Mouse (Mus musculus) stomach, embryonic 14.5 days (tissue): ENCODE results near the gene Pcnx2. TPM values are rescaled to one million over a fixed set of nuclear protein-coding genes. Genes with fewer than 3 reads are reported as not detected.

Experiments
- ATAC-seq: fragments of 200-750 bp; cut with Nextera tagmentation; 2 replicates; pipeline ENCODE4 v1.8.0; 2017; ENCODE audit warnings: low read depth, moderate TSS enrichment; ENCODE audit not compliant: insufficient number of reproducible peaks, insufficient read depth, low FRiP score
- H3K27ac ChIP-seq: fragments of 300-500 bp; sonication (generic); 2 replicates; pipeline ENCODE4 v1.5.1; 2014; ENCODE audit warnings: mild to moderate bottlenecking, low read length, moderate library complexity, mixed read lengths
- H3K27me3 ChIP-seq: fragments of 300-500 bp; sonication (generic); 2 replicates; pipeline ENCODE4 v1.6.1; 2014; ENCODE audit warnings: low read length, control low read depth, mixed read lengths; ENCODE audit not compliant: control insufficient read depth, insufficient read depth
- H3K36me3 ChIP-seq: fragments of 300-500 bp; sonication (generic); 2 replicates; pipeline ENCODE4 v1.6.1; 2014; ENCODE audit warnings: mild to moderate bottlenecking, control low read depth, low read length, moderate library complexity, mixed read lengths; ENCODE audit not compliant: control insufficient read depth, insufficient read depth
- H3K4me1 ChIP-seq: fragments of 300-500 bp; sonication (generic); 2 replicates; pipeline ENCODE4 v1.6.1; 2014; ENCODE audit warnings: low read length, control low read depth, mixed read lengths; ENCODE audit not compliant: control insufficient read depth, insufficient read depth
- H3K4me2 ChIP-seq: fragments of 300-500 bp; sonication (generic); replicated peaks from 2 replicates; pipeline ENCODE4 v1.6.1; 2014; ENCODE audit warnings: low read depth, low read length, control low read depth
- H3K4me3 ChIP-seq: fragments of 300-500 bp; sonication (generic); 2 replicates; pipeline ENCODE4 v1.5.1; 2014; ENCODE audit warnings: low read depth, low read length, control low read depth
- H3K9ac ChIP-seq: fragments of 300-500 bp; sonication (generic); replicated peaks from 2 replicates; pipeline ENCODE4 v1.6.1; 2014; ENCODE audit warnings: low read depth, mild to moderate bottlenecking, control low read depth, low read length, moderate library complexity, mixed read lengths
- H3K9me3 ChIP-seq: fragments of 300-500 bp; sonication (generic); 2 replicates; pipeline ENCODE4 v1.6.1; 2016; ENCODE audit warnings: low read depth, low read length, control low read depth; ENCODE audit not compliant: control insufficient read depth
- WGBS: fragments of 180-500 bp; shearing (Covaris S2); extraction: QIAGEN DNeasy Blood & Tissue Kit; methylation state at CpG from one replicate; pipeline ENCODE4 v1.1.7; 2014; 5-methylcytosine and 5-hydroxymethylcytosine counted together
- polyA plus RNA-seq: library from polyadenylated mRNA; unstranded; fragments of >200 nt; fragmentation: Nextera tagmentation; extraction: Ambion mirVana; gene quantifications from 2 replicates; pipeline ENCODE4 v1.2.1, GENCODE M21; 2014

The Pcnx2 gene
- polyA plus RNA-seq, 1 experiment from 2014 or later, result 0.29 TPM

- Histone ChIP-seq H3K9ac (no peak overlapping the region), H3K4me2 (no peak overlapping the region), H3K4me3 (no peak overlapping the region), H3K27ac (no peak overlapping the region), H3K9me3 (no peaks in the 10 kb centered on the region), H3K36me3 (no peaks in the 10 kb centered on the region), H3K27me3 (no peaks in the 10 kb centered on the region), H3K4me1 (no peaks in the 10 kb centered on the region)
- ATAC-seq, result no peak
- 50% methylated on average over 9 of the region's 9 CpGs for whole genome bisulfite sequencing
Measured at GRCm38 (mm10) chr8:125756391-125757105, 141.6 kb downstream of the Pcnx2 start.

DNA sequence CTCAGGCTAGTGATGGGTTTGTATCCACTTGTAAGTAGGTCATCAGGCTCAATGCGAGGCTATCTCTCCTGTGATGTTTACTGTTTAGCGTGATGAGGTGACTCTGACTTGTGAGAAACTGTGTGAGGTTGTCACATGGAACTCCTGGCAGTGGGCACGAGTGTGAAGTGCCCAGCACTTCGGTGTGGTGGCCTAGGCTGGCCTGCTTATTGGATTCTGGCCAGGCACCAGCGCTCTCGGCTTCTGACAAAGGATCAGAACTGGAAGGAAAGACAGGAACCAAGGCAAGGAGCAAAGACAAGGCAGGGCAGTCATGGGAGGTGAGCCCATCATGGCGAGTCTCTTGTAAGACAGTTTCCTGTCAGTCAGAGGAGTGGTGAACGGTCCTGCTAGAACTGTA, 142.2 kb downstream of the Pcnx2 start:
- Histone ChIP-seq H3K27me3 (no peaks in the 10 kb centered on the region), H3K4me1 (0 out of 2 replicates have a peak, but pooled peaks cover 1% of the 10 kb centered on the region), H3K9ac (no peak overlapping the region), H3K4me3 (no peak overlapping the region), H3K36me3 (no peaks in the 10 kb centered on the region), H3K4me2 (no peak overlapping the region), H3K27ac (no peak overlapping the region), H3K9me3 (no peaks in the 10 kb centered on the region)
- WGBS, result 79% methylated on average over 8 of the region's 8 CpGs
- ATAC-seq, result no peak

DNA sequence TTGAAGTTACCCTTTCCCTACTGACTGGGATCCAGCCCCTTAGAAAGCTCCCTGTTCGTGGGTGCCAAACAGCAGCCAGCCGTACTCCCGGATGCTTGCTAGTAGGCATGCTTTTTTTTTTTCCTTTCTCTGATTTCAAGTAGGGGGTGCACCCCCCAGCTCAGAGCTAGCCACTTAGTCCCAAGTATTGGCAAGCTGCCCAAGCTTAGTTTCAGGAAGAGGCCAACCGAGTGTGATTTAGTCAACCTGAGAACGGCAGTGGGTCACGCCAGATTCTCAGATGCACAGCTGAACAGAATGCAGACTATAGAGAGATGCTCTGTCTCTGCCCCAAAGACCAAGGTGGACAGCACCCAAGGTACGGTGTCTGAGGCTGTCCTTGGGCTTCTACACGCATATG, 147.3 kb downstream of the Pcnx2 start:
- H3K36me3 ChIP-seq, result no peaks in the 10 kb centered on the region
- no peaks in the 10 kb centered on the region for H3K27me3 ChIP-seq
- no peak for ATAC-seq
- H3K4me2 ChIP-seq, result no peak overlapping the region
- H3K9me3 ChIP-seq, result no peaks in the 10 kb centered on the region
- H3K4me3 ChIP-seq, result no peak overlapping the region
- no peak overlapping the region for H3K9ac ChIP-seq
- 0 out of 2 replicates have a peak, but pooled peaks cover 6% of the 10 kb centered on the region for H3K4me1 ChIP-seq
- H3K27ac ChIP-seq, result no peak overlapping the region
- WGBS, result 52% methylated on average over 8 of the region's 8 CpGs

DNA sequence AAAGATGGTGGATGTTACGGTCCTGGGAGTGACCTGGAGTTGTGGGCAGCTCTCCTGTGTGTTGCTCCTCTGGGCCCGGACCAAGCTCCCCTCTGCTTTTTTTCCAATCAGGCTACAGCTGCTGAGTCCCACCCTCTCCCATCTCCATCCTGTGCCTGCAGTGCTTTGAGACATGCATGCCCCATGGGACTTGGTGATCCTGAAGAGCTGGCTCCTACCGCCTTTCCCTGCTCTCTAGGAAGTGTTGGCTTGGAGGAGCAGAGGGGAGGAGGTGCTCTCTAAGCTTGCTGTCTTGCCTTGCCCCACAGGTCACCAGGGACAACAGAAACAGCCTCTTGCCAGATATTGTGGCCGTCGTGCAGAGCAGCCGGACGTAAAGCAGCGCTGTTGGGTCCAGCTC, 150.7 kb downstream of the Pcnx2 start:
- 0 out of 2 replicates have a peak, but pooled peaks cover 6% of the 10 kb centered on the region for H3K4me1 ChIP-seq
- no peak for ATAC-seq
- WGBS, result 69% methylated on average over 8 of the region's 8 CpGs
- no peak overlapping the region for H3K9ac ChIP-seq
- H3K27ac ChIP-seq, result no peak overlapping the region
- no peaks in the 10 kb centered on the region for H3K36me3 ChIP-seq
- no peaks in the 10 kb centered on the region for H3K27me3 ChIP-seq
- H3K4me3 ChIP-seq, result no peak overlapping the region
- no peaks in the 10 kb centered on the region for H3K9me3 ChIP-seq
- H3K4me2 ChIP-seq, result no peak overlapping the region

- H3K9ac ChIP-seq, result no peak overlapping the region
- H3K4me3 ChIP-seq, result no peak overlapping the region
- 90% methylated on average over 10 of the region's 10 CpGs for WGBS
- H3K36me3 ChIP-seq, result no peaks in the 10 kb centered on the region; the same call in 1 of the 2 replicates
- H3K4me1 ChIP-seq, result no peaks in the 10 kb centered on the region
- H3K27me3 ChIP-seq, result no peaks in the 10 kb centered on the region
- no peak overlapping the region for H3K27ac ChIP-seq
- no peak for ATAC-seq
- H3K9me3 ChIP-seq, result no peaks in the 10 kb centered on the region
- H3K4me2 ChIP-seq, result no peak overlapping the region
Measured at GRCm38 (mm10) chr8:125744914-125745576, 153.1 kb downstream of the Pcnx2 start.

DNA sequence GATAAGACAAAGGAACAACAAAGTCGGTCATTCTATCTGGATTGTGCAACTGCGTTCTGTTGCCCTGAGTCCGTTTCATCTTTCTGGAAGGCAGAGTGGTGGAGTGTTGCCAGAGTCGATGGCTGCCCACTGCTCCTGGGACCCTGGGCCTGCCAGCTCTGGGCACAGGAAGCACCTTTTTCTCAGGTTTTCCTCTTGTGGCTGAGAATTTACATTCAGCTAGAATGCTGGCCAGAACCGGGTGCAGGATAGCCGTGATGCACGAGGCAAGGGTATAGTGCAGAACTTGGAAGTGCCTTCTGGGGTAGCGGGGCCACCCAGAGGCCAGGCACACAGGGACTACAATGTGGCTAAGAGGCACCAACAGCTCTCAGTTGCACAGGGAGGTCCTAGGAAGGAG, 155.7 kb downstream of the Pcnx2 start:
- no peak for ATAC-seq
- Histone ChIP-seq H3K9me3 (no peaks in the 10 kb centered on the region), H3K4me2 (no peak overlapping the region), H3K27ac (no peak overlapping the region), H3K4me3 (no peak overlapping the region), H3K27me3 (no peaks in the 10 kb centered on the region), H3K36me3 (no peaks in the 10 kb centered on the region; the same call in 1 of the 2 replicates), H3K4me1 (no peaks in the 10 kb centered on the region), H3K9ac (no peak overlapping the region)
- WGBS, result 69% methylated on average over 8 of the region's 8 CpGs

GRCm38 (mm10) chr8:125741855-125742254, 156.3 kb downstream of the Pcnx2 start:
- no peaks in the 10 kb centered on the region for H3K4me1 ChIP-seq
- peak; percentile 80 for ATAC-seq

GRCm38 (mm10) chr8:125741377-125741776, 156.7 kb downstream of the Pcnx2 start:
- no peak overlapping the region for H3K27ac ChIP-seq
- no peaks in the 10 kb centered on the region for H3K4me1 ChIP-seq
- no peaks in the 10 kb centered on the region for H3K27me3 ChIP-seq
- H3K4me2 ChIP-seq, result no peak overlapping the region
- no peak overlapping the region for H3K9ac ChIP-seq
- no peak overlapping the region for H3K4me3 ChIP-seq
- H3K36me3 ChIP-seq, result no peaks in the 10 kb centered on the region; the same call in 1 of the 2 replicates
- ATAC-seq, result 0 out of 2 replicates have a peak, but pooled peaks have one; percentile 25
- H3K9me3 ChIP-seq, result no peaks in the 10 kb centered on the region
- WGBS, result 67% methylated on average over 5 of the region's 5 CpGs

More at GRCm38 (mm10) chr8:125741855-125742254, 156.3 kb downstream of the Pcnx2 start:
- H3K4me3 ChIP-seq, result no peak overlapping the region
- H3K4me2 ChIP-seq, result no peak overlapping the region
- no peaks in the 10 kb centered on the region; the same call in 1 of the 2 replicates for H3K36me3 ChIP-seq
- no peak overlapping the region for H3K27ac ChIP-seq
- WGBS, result 28% methylated on average over 2 of the region's 2 CpGs
- no peaks in the 10 kb centered on the region for H3K9me3 ChIP-seq
- H3K9ac ChIP-seq, result no peak overlapping the region
- H3K27me3 ChIP-seq, result no peaks in the 10 kb centered on the region
